Mouse (Mus musculus): Measurements from ENCODE around the gene Inpp4b. TPM values are rescaled to one million over a fixed set of nuclear protein-coding genes. Genes with fewer than 3 reads are reported as not detected.

Inpp4b gene
- polyA plus RNA-seq, 1 experiment from 2014 or later = 6.2 TPM

DNA sequence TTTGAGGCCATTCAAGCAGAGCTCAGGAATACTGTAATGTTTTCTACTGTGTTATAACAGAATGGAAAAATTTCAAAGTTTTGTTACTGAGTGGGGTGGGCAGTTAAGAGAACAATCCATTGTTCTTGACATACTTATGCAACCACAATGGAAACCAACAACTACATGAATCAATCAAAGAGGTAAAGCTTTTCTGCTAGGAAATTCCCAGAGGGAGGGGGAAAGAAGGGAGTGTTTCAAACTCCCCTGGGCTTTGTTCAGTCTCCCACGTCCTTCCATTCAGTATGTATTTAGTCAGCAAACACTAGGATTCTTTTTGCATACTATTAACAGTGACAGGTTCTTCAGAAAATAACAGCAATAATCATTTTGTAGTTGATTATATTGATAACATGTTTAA lies 517.4 kb downstream of the Inpp4b start:
- Histone ChIP-seq H3K4me3 (ENCODE audit: low read depth, low read length) (no peak overlapping the region), H3K27ac (ENCODE audit: low read depth) (no peak overlapping the region), H3K36me3 (ENCODE audit: control insufficient read depth, insufficient read depth, low read length) (no peaks in the 10 kb centered on the region), H3K4me2 (ENCODE audit: low read length) (no peak overlapping the region), H3K9me3 (ENCODE audit: control insufficient read depth, low read length) (no peaks in the 10 kb centered on the region), H3K4me1 (replicated peaks; ENCODE audit: control insufficient read depth, insufficient read depth, low read length) (no peaks in the 10 kb centered on the region), H3K27me3 (replicated peaks; ENCODE audit: control insufficient read depth, insufficient read depth, low read length) (no peaks in the 10 kb centered on the region), H3K9ac (ENCODE audit: low read length) (no peak overlapping the region)
- ATAC-seq (replicated peaks; ENCODE audit: low FRiP score, low TSS enrichment, low read depth) (no peak), DNase-seq (ENCODE audit: low spot score) (no peak)
- 67% methylated on average over 1 of the region's 1 CpGs for WGBS

- H3K4me1 ChIP-seq (replicated peaks; ENCODE audit: control insufficient read depth, insufficient read depth, low read length) = no peaks in the 10 kb centered on the region
- ATAC-seq (replicated peaks; ENCODE audit: low FRiP score, low TSS enrichment, low read depth) (no peak), DNase-seq (ENCODE audit: low spot score) (no peak)
- no peaks in the 10 kb centered on the region for H3K27me3 ChIP-seq (replicated peaks; ENCODE audit: control insufficient read depth, insufficient read depth, low read length)
- H3K4me2 ChIP-seq (ENCODE audit: low read length) = no peak overlapping the region
- no peak overlapping the region for H3K27ac ChIP-seq (ENCODE audit: low read depth)
- no peaks in the 10 kb centered on the region for H3K36me3 ChIP-seq (ENCODE audit: control insufficient read depth, insufficient read depth, low read length)
- H3K9me3 ChIP-seq (ENCODE audit: control insufficient read depth, low read length) = no peaks in the 10 kb centered on the region
- no peak overlapping the region for H3K9ac ChIP-seq (ENCODE audit: low read length)
- H3K4me3 ChIP-seq (ENCODE audit: low read depth, low read length) = no peak overlapping the region
- WGBS = 85% methylated on average over 8 of the region's 8 CpGs
Measured at GRCm38 (mm10) chr8:81861311-81861710, 519.0 kb downstream of the Inpp4b start.

GRCm38 (mm10) chr8:81862738-81863137 lies 520.4 kb downstream of the Inpp4b start:
- Histone ChIP-seq H3K27ac (ENCODE audit: low read depth) (no peak overlapping the region), H3K27me3 (replicated peaks; ENCODE audit: control insufficient read depth, insufficient read depth, low read length) (no peaks in the 10 kb centered on the region), H3K4me2 (ENCODE audit: low read length) (no peak overlapping the region), H3K36me3 (ENCODE audit: control insufficient read depth, insufficient read depth, low read length) (no peaks in the 10 kb centered on the region), H3K4me1 (replicated peaks; ENCODE audit: control insufficient read depth, insufficient read depth, low read length) (no peaks in the 10 kb centered on the region), H3K9ac (ENCODE audit: low read length) (no peak overlapping the region), H3K9me3 (ENCODE audit: control insufficient read depth, low read length) (no peaks in the 10 kb centered on the region), H3K4me3 (ENCODE audit: low read depth, low read length) (no peak overlapping the region)
- no peak for DNase-seq (ENCODE audit: low spot score)
- no peak for ATAC-seq (replicated peaks; ENCODE audit: low FRiP score, low TSS enrichment, low read depth)

- H3K36me3 ChIP-seq (ENCODE audit: control insufficient read depth, insufficient read depth, low read length) = no peaks in the 10 kb centered on the region
- 81% methylated on average over 2 of the region's 2 CpGs for WGBS
- no peak overlapping the region for H3K4me2 ChIP-seq (ENCODE audit: low read length)
- no peak for ATAC-seq (replicated peaks; ENCODE audit: low FRiP score, low TSS enrichment, low read depth)
- DNase-seq (ENCODE audit: low spot score) = no peak
- no peaks in the 10 kb centered on the region for H3K9me3 ChIP-seq (ENCODE audit: control insufficient read depth, low read length)
- H3K4me1 ChIP-seq (replicated peaks; ENCODE audit: control insufficient read depth, insufficient read depth, low read length) = no peaks in the 10 kb centered on the region
- no peak overlapping the region for H3K9ac ChIP-seq (ENCODE audit: low read length)
- H3K27ac ChIP-seq (ENCODE audit: low read depth) = no peak overlapping the region
- H3K27me3 ChIP-seq (replicated peaks; ENCODE audit: control insufficient read depth, insufficient read depth, low read length) = no peaks in the 10 kb centered on the region
- H3K4me3 ChIP-seq (ENCODE audit: low read depth, low read length) = no peak overlapping the region
Measured at GRCm38 (mm10) chr8:81864318-81864717, 522.0 kb downstream of the Inpp4b start.

GRCm38 (mm10) chr8:81865664-81866063 lies 523.3 kb downstream of the Inpp4b start:
- H3K4me1 ChIP-seq (replicated peaks; ENCODE audit: control insufficient read depth, insufficient read depth, low read length) = no peaks in the 10 kb centered on the region
- no peaks in the 10 kb centered on the region for H3K36me3 ChIP-seq (ENCODE audit: control insufficient read depth, insufficient read depth, low read length)
- no peak overlapping the region for H3K27ac ChIP-seq (ENCODE audit: low read depth)
- no peak overlapping the region for H3K4me2 ChIP-seq (ENCODE audit: low read length)
- 47% methylated on average over 3 of the region's 3 CpGs for WGBS
- no peak overlapping the region for H3K9ac ChIP-seq (ENCODE audit: low read length)
- H3K4me3 ChIP-seq (ENCODE audit: low read depth, low read length) = no peak overlapping the region
- DNase-seq (ENCODE audit: low spot score) = no peak
- no peaks in the 10 kb centered on the region for H3K27me3 ChIP-seq (replicated peaks; ENCODE audit: control insufficient read depth, insufficient read depth, low read length)
- no peaks in the 10 kb centered on the region for H3K9me3 ChIP-seq (ENCODE audit: control insufficient read depth, low read length)
- no peak for ATAC-seq (replicated peaks; ENCODE audit: low FRiP score, low TSS enrichment, low read depth)

GRCm38 (mm10) chr8:81867020-81867419 lies 524.7 kb downstream of the Inpp4b start:
- ATAC-seq (replicated peaks; ENCODE audit: low FRiP score, low TSS enrichment, low read depth) = no peak
- WGBS = 49% methylated on average over 3 of the region's 3 CpGs

DNA sequence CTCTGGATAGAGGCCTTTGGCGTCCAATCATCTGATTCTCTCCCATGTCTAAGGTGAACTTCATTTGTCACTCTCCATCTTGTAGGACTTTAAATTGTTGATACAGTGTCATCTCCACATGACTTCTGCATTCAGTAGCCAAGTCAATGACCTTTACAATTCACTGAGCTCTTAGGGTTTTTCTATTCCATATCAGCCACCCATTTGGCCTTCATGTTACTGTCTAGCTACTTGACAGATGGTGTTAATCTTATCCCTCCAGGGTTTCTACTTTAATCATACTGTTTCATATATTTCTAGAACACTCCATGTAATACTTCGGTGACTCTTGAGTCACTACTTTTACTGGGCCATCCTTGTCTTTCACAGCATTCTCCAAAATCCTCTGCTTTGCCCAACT lies 528.1 kb downstream of the Inpp4b start:
- no peak for ATAC-seq (replicated peaks; ENCODE audit: low FRiP score, low TSS enrichment, low read depth)
- 93% methylated on average over 2 of the region's 2 CpGs for WGBS

More at GRCm38 (mm10) chr8:81867020-81867419, 524.7 kb downstream of the Inpp4b start:
- DNase-seq (ENCODE audit: low spot score) = no peak
- Histone ChIP-seq H3K27ac (ENCODE audit: low read depth) (no peak overlapping the region), H3K9me3 (ENCODE audit: control insufficient read depth, low read length) (no peaks in the 10 kb centered on the region), H3K4me3 (ENCODE audit: low read depth, low read length) (no peak overlapping the region), H3K9ac (ENCODE audit: low read length) (no peak overlapping the region), H3K4me2 (ENCODE audit: low read length) (no peak overlapping the region), H3K4me1 (replicated peaks; ENCODE audit: control insufficient read depth, insufficient read depth, low read length) (no peaks in the 10 kb centered on the region), H3K36me3 (ENCODE audit: control insufficient read depth, insufficient read depth, low read length) (no peaks in the 10 kb centered on the region), H3K27me3 (replicated peaks; ENCODE audit: control insufficient read depth, insufficient read depth, low read length) (no peaks in the 10 kb centered on the region)

GRCm38 (mm10) chr8:81880071-81880470 lies 537.7 kb downstream of the Inpp4b start:
- Histone ChIP-seq H3K9ac (ENCODE audit: low read length) (no peak overlapping the region), H3K4me3 (ENCODE audit: low read depth, low read length) (no peak overlapping the region), H3K27me3 (replicated peaks; ENCODE audit: control insufficient read depth, insufficient read depth, low read length) (no peaks in the 10 kb centered on the region), H3K9me3 (ENCODE audit: control insufficient read depth, low read length) (no peaks in the 10 kb centered on the region), H3K4me1 (replicated peaks; ENCODE audit: control insufficient read depth, insufficient read depth, low read length) (no peaks in the 10 kb centered on the region), H3K4me2 (ENCODE audit: low read length) (no peak overlapping the region), H3K27ac (ENCODE audit: low read depth) (no peak overlapping the region), H3K36me3 (ENCODE audit: control insufficient read depth, insufficient read depth, low read length) (no peaks in the 10 kb centered on the region)
- DNase-seq (ENCODE audit: low spot score) (no peak), ATAC-seq (replicated peaks; ENCODE audit: low FRiP score, low TSS enrichment, low read depth) (no peak)
- WGBS = 49% methylated on average over 3 of the region's 3 CpGs

More for the DNA sequence above, 528.1 kb downstream of the Inpp4b start:
- H3K4me3 ChIP-seq (ENCODE audit: low read depth, low read length) = no peak overlapping the region
- H3K9me3 ChIP-seq (ENCODE audit: control insufficient read depth, low read length) = no peaks in the 10 kb centered on the region
- DNase-seq (ENCODE audit: low spot score) = no peak
- no peak overlapping the region for H3K9ac ChIP-seq (ENCODE audit: low read length)
- H3K4me2 ChIP-seq (ENCODE audit: low read length) = no peak overlapping the region
- no peaks in the 10 kb centered on the region for H3K27me3 ChIP-seq (replicated peaks; ENCODE audit: control insufficient read depth, insufficient read depth, low read length)
- no peak overlapping the region for H3K27ac ChIP-seq (ENCODE audit: low read depth)
- H3K36me3 ChIP-seq (ENCODE audit: control insufficient read depth, insufficient read depth, low read length) = no peaks in the 10 kb centered on the region
- no peaks in the 10 kb centered on the region for H3K4me1 ChIP-seq (replicated peaks; ENCODE audit: control insufficient read depth, insufficient read depth, low read length)

DNA sequence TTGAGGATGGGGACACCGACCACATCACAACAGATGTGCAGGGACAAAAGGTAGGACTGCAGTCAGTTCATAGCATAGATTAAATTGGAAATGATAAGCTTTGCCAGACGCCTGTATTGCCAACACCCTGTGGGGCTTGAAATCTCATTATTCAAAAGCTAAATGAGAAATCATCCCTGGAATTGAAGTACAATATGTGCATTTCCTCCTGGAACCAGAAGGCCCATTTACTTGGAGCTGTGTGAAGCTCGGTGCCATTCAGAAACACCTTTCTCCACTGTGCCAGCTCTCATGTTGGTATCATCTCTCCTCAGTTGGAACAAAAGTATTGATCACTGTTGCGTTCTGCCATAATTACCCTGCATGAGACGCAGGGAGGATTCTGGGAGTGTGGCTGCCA lies 541.8 kb downstream of the Inpp4b start:
- Histone ChIP-seq H3K27ac (ENCODE audit: low read depth) (no peak overlapping the region), H3K4me2 (ENCODE audit: low read length) (no peak overlapping the region), H3K4me1 (replicated peaks; ENCODE audit: control insufficient read depth, insufficient read depth, low read length) (no peaks in the 10 kb centered on the region), H3K9ac (ENCODE audit: low read length) (no peak overlapping the region), H3K36me3 (ENCODE audit: control insufficient read depth, insufficient read depth, low read length) (no peaks in the 10 kb centered on the region), H3K9me3 (ENCODE audit: control insufficient read depth, low read length) (no peaks in the 10 kb centered on the region), H3K4me3 (ENCODE audit: low read depth, low read length) (no peak overlapping the region), H3K27me3 (replicated peaks; ENCODE audit: control insufficient read depth, insufficient read depth, low read length) (no peaks in the 10 kb centered on the region)
- ATAC-seq (replicated peaks; ENCODE audit: low FRiP score, low TSS enrichment, low read depth) (no peak), DNase-seq (ENCODE audit: low spot score) (no peak)
- WGBS = 84% methylated on average over 5 of the region's 5 CpGs

Measured in intestine, embryonic 14.5 days (tissue).